Mouse (Mus musculus) splenic B cell, adult 2 months (primary cell): ENCODE data around the gene Tmem170b.

Experiments
- DNase-seq: peaks from one replicate; pipeline ENCODE4 v3.0.0-alpha.2; 2011; ENCODE audit warnings: low read depth, low spot score
- H3K27me3 ChIP-seq: 2 replicates; pipeline ENCODE4 v1.6.1; 2012; ENCODE audit warnings: mild to moderate bottlenecking, low read length, moderate library complexity, mixed read lengths; ENCODE audit not compliant: control insufficient read depth, poor library complexity, insufficient read depth, severe bottlenecking
- H3K36me3 ChIP-seq: 2 replicates; pipeline ENCODE4 v1.6.1; 2012; ENCODE audit warnings: mild to moderate bottlenecking, low read length, moderate library complexity, mixed read lengths; ENCODE audit not compliant: control insufficient read depth, poor library complexity, insufficient read depth, severe bottlenecking

Tmem170b gene

DNA sequence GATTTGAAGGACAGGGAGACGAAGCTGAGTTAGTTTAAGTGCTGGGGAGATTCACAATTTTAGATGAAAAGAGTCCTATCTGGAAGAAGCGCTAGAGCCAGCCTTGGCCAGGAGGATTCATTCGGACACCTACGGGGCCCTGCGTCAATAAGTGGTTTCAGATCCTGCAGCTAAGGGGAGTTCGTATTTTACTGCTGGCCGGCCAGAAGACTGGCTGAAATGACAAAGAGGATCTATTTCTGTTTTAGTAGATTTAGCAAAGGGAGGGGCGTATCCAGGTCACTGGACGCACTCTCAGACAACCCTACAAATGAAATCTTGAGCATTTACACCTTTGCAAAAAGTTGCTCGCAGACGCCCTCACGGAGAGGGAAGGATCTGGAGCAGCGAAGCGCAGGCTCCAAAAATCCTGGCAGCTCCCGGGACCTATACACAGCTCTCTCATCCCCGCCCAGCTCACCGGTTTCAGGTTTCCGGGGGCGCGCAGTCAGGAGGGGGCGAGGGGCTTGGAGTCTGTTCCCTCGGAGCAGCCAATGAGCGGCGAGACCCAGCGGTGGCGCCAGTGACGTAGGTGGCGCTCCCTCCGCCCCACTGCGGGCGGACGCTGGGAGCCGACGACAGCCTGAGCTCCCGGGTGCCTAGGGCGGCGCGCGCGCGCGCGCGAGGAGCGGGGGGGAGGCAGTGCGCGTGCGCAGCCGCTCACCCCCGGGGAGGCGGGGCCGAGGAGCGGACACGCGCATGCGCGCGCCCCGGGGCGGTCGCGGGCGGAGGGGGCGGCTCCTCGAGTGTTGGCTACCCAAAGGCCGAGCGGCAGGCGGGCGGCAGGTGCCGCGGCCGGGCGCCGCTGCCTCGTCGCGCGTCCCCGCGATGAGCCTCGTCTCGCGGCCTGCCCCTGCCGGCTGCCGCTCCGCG is at the start of gene Tmem170b:
Gene Tmem170b (plus strand): TSS at position 809 of the 912 bp plus-strand sequence.
- Histone ChIP-seq H3K36me3 (no peaks in the 10 kb centered on the region), H3K27me3 (no peaks in the 10 kb centered on the region)
- peak; percentile 97 for DNase-seq

- no peak for DNase-seq
- H3K27me3 ChIP-seq, result no peaks in the 10 kb centered on the region
- H3K36me3 ChIP-seq, result no peaks in the 10 kb centered on the region
Measured at GRCm38 (mm10) chr13:41561024-41561423, 44.7 kb upstream of the Tmem170b start.

DNA sequence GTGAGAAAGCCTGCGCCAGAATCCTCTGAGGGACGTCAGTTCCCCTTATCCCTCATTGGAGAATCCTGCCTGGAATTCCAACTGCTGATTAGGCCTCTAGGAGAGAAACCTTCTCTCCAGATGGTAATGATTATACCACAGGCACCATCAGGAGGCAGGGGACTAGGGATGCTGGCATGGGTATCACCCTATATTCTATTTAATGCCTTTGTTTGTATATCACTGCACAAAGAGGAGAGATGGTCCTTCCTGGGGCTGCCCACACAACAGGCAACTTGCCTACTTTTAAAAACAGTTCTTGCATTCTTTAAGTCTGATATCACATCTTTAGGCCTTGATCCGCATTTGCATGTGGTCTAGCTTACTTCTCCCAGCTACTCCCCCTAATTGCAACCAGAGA is 37.3 kb upstream of the Tmem170b start:
- Histone ChIP-seq H3K36me3 (no peaks in the 10 kb centered on the region), H3K27me3 (no peaks in the 10 kb centered on the region)
- DNase-seq, result no peak

- Histone ChIP-seq H3K27me3 (no peaks in the 10 kb centered on the region), H3K36me3 (no peaks in the 10 kb centered on the region)
- DNase-seq, result no peak
Measured at GRCm38 (mm10) chr13:41568926-41569325, 36.8 kb upstream of the Tmem170b start.

DNA sequence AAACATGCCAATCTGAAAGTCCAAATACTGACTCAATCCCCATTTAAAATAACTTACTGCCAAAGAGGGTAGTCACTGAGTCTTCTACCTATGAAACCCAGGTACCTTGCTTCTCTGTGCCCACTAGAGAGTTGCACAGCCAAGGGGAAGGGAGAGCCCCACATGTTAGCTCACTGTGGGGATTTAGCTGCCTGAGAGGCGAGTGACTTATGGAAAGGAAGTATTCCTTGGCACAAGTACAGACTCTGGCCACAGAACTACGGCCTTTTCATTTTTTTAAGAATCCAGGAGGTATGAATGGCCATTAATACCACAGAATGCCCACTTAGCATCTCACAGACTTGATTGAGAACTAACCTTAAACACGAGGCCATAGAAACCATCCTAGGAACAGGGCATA is 35.9 kb upstream of the Tmem170b start:
- DNase-seq, result no peak
- Histone ChIP-seq H3K27me3 (no peaks in the 10 kb centered on the region), H3K36me3 (no peaks in the 10 kb centered on the region)

DNA sequence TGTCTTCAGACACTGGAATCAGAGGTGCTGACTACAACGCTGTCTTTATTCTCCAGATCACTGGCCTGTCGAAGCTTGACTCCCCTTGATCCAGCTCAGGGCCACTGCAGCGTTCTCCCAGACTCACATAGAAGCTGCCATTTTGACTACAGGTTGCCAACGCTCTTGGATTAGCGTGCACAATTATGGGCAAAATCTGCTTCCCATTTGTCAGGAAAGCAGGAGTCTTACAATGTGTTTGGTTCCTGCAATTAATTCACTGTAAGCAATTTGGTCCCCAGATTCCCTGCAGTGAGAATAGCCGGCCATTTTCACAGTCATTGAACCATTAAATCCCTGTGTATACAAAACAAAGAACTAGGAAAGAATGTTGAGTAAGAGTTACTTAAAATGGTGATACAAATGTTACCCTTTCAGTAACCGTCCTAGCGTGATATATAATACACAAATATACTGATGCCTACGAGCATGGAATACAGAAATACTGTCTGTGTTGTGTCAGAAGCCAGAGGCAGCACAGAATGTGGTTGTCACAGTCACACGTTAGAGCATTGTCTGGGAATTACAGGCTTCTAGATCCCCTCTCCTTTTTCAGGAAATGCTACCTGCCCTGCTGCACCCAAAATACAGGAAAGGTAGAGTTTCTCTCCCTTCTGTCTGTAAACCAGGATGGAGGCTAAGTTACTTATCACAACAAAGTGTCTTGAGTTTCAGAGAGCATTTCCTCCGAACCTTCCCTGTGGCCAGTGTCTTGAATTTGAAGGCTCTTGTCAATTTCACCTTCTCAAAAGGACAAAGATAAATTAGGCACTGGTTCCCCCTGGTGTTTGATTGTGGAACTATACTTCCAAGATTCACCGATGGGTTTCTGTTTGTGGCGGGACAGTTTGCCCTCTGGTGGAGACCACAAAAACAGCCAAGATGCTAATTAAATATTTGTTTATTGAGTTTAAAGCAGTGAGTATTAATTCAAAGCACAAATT is 34.0 kb upstream of the Tmem170b start:
- DNase-seq, result peak; percentile 96
- H3K36me3 ChIP-seq, result no peaks in the 10 kb centered on the region
- H3K27me3 ChIP-seq, result no peaks in the 10 kb centered on the region

GRCm38 (mm10) chr13:41572351-41572735 is 33.4 kb upstream of the Tmem170b start:
- no peaks in the 10 kb centered on the region for H3K36me3 ChIP-seq
- H3K27me3 ChIP-seq, result no peaks in the 10 kb centered on the region
- DNase-seq, result no peak

GRCm38 (mm10) chr13:41573126-41573846 is 32.4 kb upstream of the Tmem170b start:
- no peaks in the 10 kb centered on the region for H3K36me3 ChIP-seq
- no peaks in the 10 kb centered on the region for H3K27me3 ChIP-seq
- DNase-seq, result peak; percentile 49

DNA sequence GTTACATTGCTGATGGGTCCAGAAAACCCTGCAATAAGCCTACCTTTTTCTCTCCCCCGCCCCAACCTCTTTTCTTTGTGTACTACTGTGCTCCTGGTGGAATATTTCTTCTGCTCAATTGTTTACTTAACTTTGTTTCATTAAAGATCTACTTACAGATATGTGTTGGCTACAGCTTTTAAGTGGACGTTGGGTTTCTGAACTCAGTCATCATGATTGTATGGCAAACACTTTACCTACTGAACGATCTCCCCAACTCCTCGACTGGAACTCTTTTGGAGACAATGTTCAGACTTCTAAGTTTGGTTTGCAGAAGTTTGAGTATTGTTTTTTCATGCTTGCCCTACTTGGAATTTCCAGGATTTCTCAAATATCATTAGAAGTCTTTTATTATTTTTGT is 24.6 kb upstream of the Tmem170b start:
- no peaks in the 10 kb centered on the region for H3K36me3 ChIP-seq
- H3K27me3 ChIP-seq, result no peaks in the 10 kb centered on the region
- DNase-seq, result no peak

GRCm38 (mm10) chr13:41583666-41584357 is 21.9 kb upstream of the Tmem170b start:
- Histone ChIP-seq H3K27me3 (no peaks in the 10 kb centered on the region), H3K36me3 (no peaks in the 10 kb centered on the region)
- peak; percentile 51 for DNase-seq

- Histone ChIP-seq H3K27me3 (no peaks in the 10 kb centered on the region), H3K36me3 (no peaks in the 10 kb centered on the region)
- DNase-seq, result no peak
Measured at GRCm38 (mm10) chr13:41584358-41584680, 21.4 kb upstream of the Tmem170b start.

DNA sequence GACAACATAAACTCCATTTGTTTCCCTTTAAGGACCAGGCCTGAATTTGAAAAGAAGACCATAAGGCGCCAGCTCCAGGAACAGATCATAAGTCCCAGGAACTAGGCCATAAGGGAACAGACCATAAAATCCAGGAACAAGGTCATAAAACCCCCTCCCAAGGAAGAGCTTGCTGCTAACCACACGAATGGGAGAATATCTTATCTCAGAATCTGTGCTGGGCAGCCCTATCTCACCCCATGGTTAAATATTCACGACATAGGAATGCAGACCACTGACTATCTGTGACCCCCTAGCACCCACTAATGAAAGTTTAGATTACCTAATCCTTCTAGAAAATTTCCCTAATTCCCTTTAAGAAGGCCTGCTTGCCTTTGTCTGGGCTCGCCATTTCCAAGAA is 20.8 kb upstream of the Tmem170b start:
- Histone ChIP-seq H3K27me3 (no peaks in the 10 kb centered on the region), H3K36me3 (no peaks in the 10 kb centered on the region)
- DNase-seq, result no peak

- DNase-seq, result peak; percentile 75
- no peaks in the 10 kb centered on the region for H3K36me3 ChIP-seq
- H3K27me3 ChIP-seq, result no peaks in the 10 kb centered on the region
Measured at GRCm38 (mm10) chr13:41596678-41597077, 9.0 kb upstream of the Tmem170b start.

GRCm38 (mm10) chr13:41599977-41600376 is 5.7 kb upstream of the Tmem170b start:
- Histone ChIP-seq H3K36me3 (no peaks in the 10 kb centered on the region), H3K27me3 (no peaks in the 10 kb centered on the region)
- DNase-seq, result peak; percentile 49
